Mouse (Mus musculus): Measurements from ENCODE around the gene Cd274. TPM values are rescaled to one million over a fixed set of nuclear protein-coding genes. Genes with fewer than 3 reads are reported as not detected.

The Cd274 gene
- polyA plus RNA-seq, 1 experiment = 0.25 TPM

DNA sequence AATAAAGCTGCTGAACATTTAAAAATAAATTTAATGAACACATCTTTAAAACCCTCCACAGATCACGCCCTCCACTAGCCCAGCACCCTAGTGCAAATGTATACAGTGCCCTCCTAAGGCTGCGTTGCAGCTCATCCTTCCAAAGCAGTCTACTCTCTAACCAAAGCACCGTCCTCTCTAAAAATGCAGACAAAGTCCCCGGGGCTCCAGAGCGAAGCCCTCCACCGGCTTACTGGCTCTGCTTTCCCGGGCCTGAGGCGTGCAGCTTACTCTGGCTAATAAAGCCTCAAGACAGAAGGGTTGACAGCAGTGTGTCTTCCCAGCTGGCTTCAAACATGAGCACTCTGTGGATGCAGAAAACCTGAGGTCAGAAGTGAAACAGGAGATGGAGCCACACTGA, 53.1 kb downstream of the Cd274 start:
- TF ChIP-seq POLR2AphosphoS2 (IDR thresholded peaks at IDR 0.05; ENCODE audit: insufficient read length, low read depth) (no peak), TCF12 (IDR thresholded peaks at IDR 0.05; ENCODE audit: insufficient read depth, poor library complexity, severe bottlenecking) (no peak), MAX (IDR thresholded peaks at IDR 0.05; ENCODE audit: low read depth) (no peak), REST (IDR thresholded peaks at IDR 0.05; ENCODE audit: insufficient read depth, insufficient read length) (no peak), MYOD1 (IDR thresholded peaks at IDR 0.05; ENCODE audit: control insufficient read depth in 1 of 3, insufficient read length in 2 of 3, low read depth in 2 of 3) (no peak), E2F4 (IDR thresholded peaks at IDR 0.05; ENCODE audit: insufficient read depth) (no peak), POLR2A (IDR thresholded peaks at IDR 0.05; ENCODE audit: insufficient read length, low read depth) (no peak), SRF (IDR thresholded peaks at IDR 0.05; ENCODE audit: control insufficient read depth, insufficient read length, low read depth) (no peak), MYOG (IDR thresholded peaks at IDR 0.05; ENCODE audit: control insufficient read depth in 1 of 3, insufficient read depth in 1 of 3, insufficient read length in 2 of 3, low read depth in 2 of 3) (no peak), CEBPB (IDR thresholded peaks at IDR 0.05; ENCODE audit: insufficient read depth, poor library complexity, severe bottlenecking) (no peak), USF1 (IDR thresholded peaks at IDR 0.05; ENCODE audit: low read depth) (no peak), TCF3 (IDR thresholded peaks at IDR 0.05; ENCODE audit: insufficient read length, low read depth) (no peak)
- H3K79me2 ChIP-seq (ENCODE audit: control insufficient read depth, insufficient read depth) = no peaks in the 10 kb centered on the region
- H3ac ChIP-seq (ENCODE audit: control insufficient read depth, insufficient read length) = no peak overlapping the region
- H3K27me3 ChIP-seq (ENCODE audit: control insufficient read depth, insufficient read depth, insufficient read length) = peaks cover 5% of the 10 kb centered on the region
- no peak overlapping the region for H3K4me3 ChIP-seq
- no peaks in the 10 kb centered on the region for H3K36me3 ChIP-seq (ENCODE audit: control insufficient read depth, insufficient read depth)
- no peak overlapping the region for H3K4me2 ChIP-seq (ENCODE audit: low read depth)

DNA sequence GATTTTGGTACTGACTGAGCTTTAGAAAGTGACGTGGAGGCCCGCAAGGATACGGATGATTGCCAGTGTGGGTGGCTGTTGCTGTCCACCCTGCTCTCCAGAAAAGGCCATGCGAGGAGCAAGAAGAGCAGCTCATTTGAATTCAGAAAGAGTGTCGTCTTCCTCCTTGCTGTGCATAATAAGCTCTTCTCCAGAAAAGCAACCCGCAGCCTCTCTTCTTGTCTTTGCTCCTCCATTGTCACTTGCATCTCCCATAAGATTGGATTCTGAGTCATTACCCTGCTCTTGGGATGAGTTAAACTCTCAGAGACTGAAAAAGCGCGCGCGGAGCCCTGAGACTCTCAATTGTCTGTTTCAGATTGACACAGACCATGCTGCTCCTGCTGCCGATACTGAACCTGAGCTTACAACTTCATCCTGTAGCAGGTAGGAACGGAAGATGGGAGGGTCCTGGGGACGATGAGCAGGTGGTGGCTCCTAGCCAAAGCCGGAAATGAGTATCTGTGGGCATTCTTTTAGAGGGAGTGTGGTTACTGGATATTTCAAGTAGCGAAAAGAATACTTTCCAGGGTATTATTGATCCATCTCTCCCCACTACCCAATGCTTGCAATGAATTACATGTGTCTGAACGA, 54.9 kb downstream of the Cd274 start:
- no peaks in the 10 kb centered on the region for H3K79me2 ChIP-seq (ENCODE audit: control insufficient read depth, insufficient read depth)
- peaks cover 11% of the 10 kb centered on the region for H3K27me3 ChIP-seq (ENCODE audit: control insufficient read depth, insufficient read depth, insufficient read length)
- no peak overlapping the region for H3K4me3 ChIP-seq
- H3K36me3 ChIP-seq (ENCODE audit: control insufficient read depth, insufficient read depth) = no peaks in the 10 kb centered on the region
- TF ChIP-seq MYOD1 (IDR thresholded peaks at IDR 0.05; ENCODE audit: control insufficient read depth in 1 of 3, insufficient read length in 2 of 3, low read depth in 2 of 3) (no peak), SRF (IDR thresholded peaks at IDR 0.05; ENCODE audit: control insufficient read depth, insufficient read length, low read depth) (no peak), CEBPB (IDR thresholded peaks at IDR 0.05; ENCODE audit: insufficient read depth, poor library complexity, severe bottlenecking) (no peak), TCF3 (IDR thresholded peaks at IDR 0.05; ENCODE audit: insufficient read length, low read depth) (no peak), E2F4 (IDR thresholded peaks at IDR 0.05; ENCODE audit: insufficient read depth) (no peak), POLR2A (IDR thresholded peaks at IDR 0.05; ENCODE audit: insufficient read length, low read depth) (no peak), USF1 (IDR thresholded peaks at IDR 0.05; ENCODE audit: low read depth) (no peak), TCF12 (IDR thresholded peaks at IDR 0.05; ENCODE audit: insufficient read depth, poor library complexity, severe bottlenecking) (no peak), MYOG (IDR thresholded peaks at IDR 0.05; ENCODE audit: control insufficient read depth in 1 of 3, insufficient read depth in 1 of 3, insufficient read length in 2 of 3, low read depth in 2 of 3) (no peak), POLR2AphosphoS2 (IDR thresholded peaks at IDR 0.05; ENCODE audit: insufficient read length, low read depth) (no peak), REST (IDR thresholded peaks at IDR 0.05; ENCODE audit: insufficient read depth, insufficient read length) (no peak), MAX (IDR thresholded peaks at IDR 0.05; ENCODE audit: low read depth) (no peak)
- no peak overlapping the region for H3K4me2 ChIP-seq (ENCODE audit: low read depth)
- no peak overlapping the region for H3ac ChIP-seq (ENCODE audit: control insufficient read depth, insufficient read length)

DNA sequence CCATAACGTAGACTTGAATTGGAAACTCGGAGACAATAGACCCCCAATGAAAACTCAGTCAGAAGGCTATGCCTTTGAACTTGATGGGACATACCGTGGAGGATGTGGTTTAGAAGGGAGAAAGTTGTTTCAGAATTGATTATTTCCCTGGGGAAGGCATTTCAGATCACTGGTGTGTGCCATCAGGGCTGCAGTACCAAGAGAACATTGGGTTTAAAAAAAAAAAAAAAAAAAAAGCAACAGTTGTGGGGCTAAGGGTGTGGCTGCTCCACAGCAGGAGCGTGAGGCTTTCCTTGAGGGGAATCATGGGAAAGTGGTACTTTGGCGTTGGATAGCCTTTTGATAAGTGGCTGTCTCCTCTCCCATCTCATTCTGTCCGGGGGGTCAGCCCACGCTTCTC, 55.5 kb downstream of the Cd274 start:
- Histone ChIP-seq H3K79me2 (ENCODE audit: control insufficient read depth, insufficient read depth) (no peaks in the 10 kb centered on the region), H3K4me2 (ENCODE audit: low read depth) (no peak overlapping the region), H3K36me3 (ENCODE audit: control insufficient read depth, insufficient read depth) (no peaks in the 10 kb centered on the region), H3ac (ENCODE audit: control insufficient read depth, insufficient read length) (no peak overlapping the region), H3K27me3 (ENCODE audit: control insufficient read depth, insufficient read depth, insufficient read length) (peaks cover 11% of the 10 kb centered on the region), H3K4me3 (no peak overlapping the region)
- TF ChIP-seq E2F4 (IDR thresholded peaks at IDR 0.05; ENCODE audit: insufficient read depth) (no peak), USF1 (IDR thresholded peaks at IDR 0.05; ENCODE audit: low read depth) (no peak), REST (IDR thresholded peaks at IDR 0.05; ENCODE audit: insufficient read depth, insufficient read length) (no peak), POLR2AphosphoS2 (IDR thresholded peaks at IDR 0.05; ENCODE audit: insufficient read length, low read depth) (no peak), MYOG (IDR thresholded peaks at IDR 0.05; ENCODE audit: control insufficient read depth in 1 of 3, insufficient read depth in 1 of 3, insufficient read length in 2 of 3, low read depth in 2 of 3) (no peak)

DNA sequence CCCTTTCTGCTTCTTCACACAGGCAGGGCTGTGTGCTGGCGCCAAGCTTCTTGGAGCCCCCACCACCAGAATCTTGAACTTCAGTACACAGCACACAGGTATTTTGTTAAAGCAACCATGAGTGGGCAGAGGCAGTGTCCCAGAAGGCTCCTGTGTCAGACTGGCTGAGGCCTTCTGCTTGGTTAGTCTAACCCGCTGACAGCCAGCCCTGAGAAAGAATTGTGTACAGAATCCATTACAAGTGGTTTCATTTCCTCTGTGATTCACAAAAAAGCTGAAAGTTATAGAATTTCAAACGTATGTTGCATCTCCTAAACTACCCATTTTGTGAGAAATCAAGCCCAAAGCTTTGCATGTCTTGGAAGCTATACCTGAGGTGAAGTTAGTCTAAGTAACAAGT, 63.3 kb downstream of the Cd274 start:
- Histone ChIP-seq H3K36me3 (ENCODE audit: control insufficient read depth, insufficient read depth) (no peaks in the 10 kb centered on the region), H3K4me2 (ENCODE audit: low read depth) (no peak overlapping the region), H3K79me2 (ENCODE audit: control insufficient read depth, insufficient read depth) (no peaks in the 10 kb centered on the region), H3K4me3 (no peak overlapping the region), H3K27me3 (ENCODE audit: control insufficient read depth, insufficient read depth, insufficient read length) (peaks cover 33% of the 10 kb centered on the region), H3ac (ENCODE audit: control insufficient read depth, insufficient read length) (no peak overlapping the region)
- TF ChIP-seq POLR2A (IDR thresholded peaks at IDR 0.05; ENCODE audit: insufficient read length, low read depth) (no peak), REST (IDR thresholded peaks at IDR 0.05; ENCODE audit: insufficient read depth, insufficient read length) (no peak), POLR2AphosphoS2 (IDR thresholded peaks at IDR 0.05; ENCODE audit: insufficient read length, low read depth) (no peak), E2F4 (IDR thresholded peaks at IDR 0.05; ENCODE audit: insufficient read depth) (no peak), TCF12 (IDR thresholded peaks at IDR 0.05; ENCODE audit: insufficient read depth, poor library complexity, severe bottlenecking) (no peak), MYOD1 (IDR thresholded peaks at IDR 0.05; ENCODE audit: control insufficient read depth in 1 of 3, insufficient read length in 2 of 3, low read depth in 2 of 3) (no peak), MAX (IDR thresholded peaks at IDR 0.05; ENCODE audit: low read depth) (no peak), MYOG (IDR thresholded peaks at IDR 0.05; ENCODE audit: control insufficient read depth in 1 of 3, insufficient read depth in 1 of 3, insufficient read length in 2 of 3, low read depth in 2 of 3) (no peak), USF1 (IDR thresholded peaks at IDR 0.05; ENCODE audit: low read depth) (no peak), CEBPB (IDR thresholded peaks at IDR 0.05; ENCODE audit: insufficient read depth, poor library complexity, severe bottlenecking) (no peak), SRF (IDR thresholded peaks at IDR 0.05; ENCODE audit: control insufficient read depth, insufficient read length, low read depth) (no peak), TCF3 (IDR thresholded peaks at IDR 0.05; ENCODE audit: insufficient read length, low read depth) (no peak)
